Comparison of ENCODE assay signal across 9 mouse cellular contexts in genomic region chr11:95011416-95011815, GRCm38 (mm10). TPM values are rescaled to one million over a fixed set of nuclear protein-coding genes. Genes with fewer than 3 reads are reported as not detected.
A peak's percentile ranks its signal among the peaks of the same experiment; 100 is the strongest.
DNase-seq lines count a peak whose midpoint lies in the region; ATAC-seq and TF ChIP-seq lines count a peak whose summit lies in the region.
"Had no signal": no experiment of that assay in that cellular context is flagged by ENCODE, and none has a peak within 500 bp of the region (broad histone marks: within the 10 kb centered on the region; RNA-seq: fewer than 3 reads in every experiment).

No protein-coding gene starts in this region.

- H3K27me3 ChIP-seq in spleen, adult 2 months (ENCODE audit: control insufficient read depth, insufficient read depth, low read length): peaks cover 10% of the 10 kb centered on the region
- no peaks in the 10 kb centered on the region for H3K27me3 ChIP-seq in hindbrain, embryonic 10.5 days (ENCODE audit: insufficient read depth, poor library complexity, severe bottlenecking)
- peaks cover 21% of the 10 kb centered on the region for H3K27me3 ChIP-seq in liver, embryonic 15.5 days
- H3K27me3 ChIP-seq in stomach, postnatal 0 days (ENCODE audit: control insufficient read depth, insufficient read depth, low read length): no peaks in the 10 kb centered on the region

- no peaks in the 10 kb centered on the region for H3K9me3 ChIP-seq in hindbrain, embryonic 10.5 days
- no peaks in the 10 kb centered on the region for H3K9me3 ChIP-seq in liver, embryonic 15.5 days (replicated peaks)
- no peaks in the 10 kb centered on the region for H3K9me3 ChIP-seq in stomach, postnatal 0 days (ENCODE audit: control insufficient read depth, low read length)

- H3K4me1 ChIP-seq in spleen, adult 2 months (ENCODE audit: control insufficient read depth, insufficient read depth, insufficient read length): peaks cover 16% of the 10 kb centered on the region; the same call in 1 of the 2 replicates
- H3K4me1 ChIP-seq in hindbrain, embryonic 10.5 days (replicated peaks): peaks cover 69% of the 10 kb centered on the region
- peaks cover 79% of the 10 kb centered on the region for H3K4me1 ChIP-seq in liver, embryonic 15.5 days (replicated peaks)
- H3K4me1 ChIP-seq in stomach, postnatal 0 days (replicated peaks; ENCODE audit: control insufficient read depth, insufficient read depth): peaks cover 10% of the 10 kb centered on the region; the same call in 1 of the 2 replicates

- no peak for DNase-seq in spleen, adult 2 months (ENCODE audit: low read depth in 1 of 2, low spot score in 2 of 2)
- DNase-seq in spleen, postnatal 14 days (ENCODE audit: low spot score in 2 of 2): no peak
- no peak for DNase-seq in hindbrain, embryonic 10.5 days (ENCODE audit: low spot score)
- no peak for DNase-seq in stomach, postnatal 0 days (ENCODE audit: low spot score)
- no peak for DNase-seq in MN1 (ENCODE audit: low spot score)
- DNase-seq in cerebellum, adult 11-12 months: no peak
- DNase-seq in thymus, postnatal 14 days: no peak
- DNase-seq: cerebellum, postnatal 14 days had no signal

- ATAC-seq in liver, embryonic 15.5 days (ENCODE audit: insufficient read depth): no peak
- ATAC-seq in stomach, postnatal 0 days (ENCODE audit: low FRiP score, low TSS enrichment): no peak

- H3K4me2 ChIP-seq in liver, embryonic 15.5 days: peak overlapping the region; percentile 89
- H3K4me2 ChIP-seq in stomach, postnatal 0 days (replicated peaks; ENCODE audit: low read depth): peak overlapping the region; percentile 75

- WGBS in spleen, adult 2 months: 36% methylated on average over 1 of the region's 1 CpGs
- WGBS in hindbrain, embryonic 10.5 days: 49% methylated on average over 1 of the region's 1 CpGs
- WGBS in liver, embryonic 15.5 days (ENCODE audit: insufficient replicate concordance): 9% methylated on average over 1 of the region's 1 CpGs
- WGBS in stomach, postnatal 0 days: 43% methylated on average over 1 of the region's 1 CpGs

- H3K27ac ChIP-seq in spleen, adult 2 months (ENCODE audit: insufficient read depth, low read length): peak overlapping the region; percentile 52; the same call in 1 of the 2 replicates
- H3K27ac ChIP-seq in hindbrain, embryonic 10.5 days: peak overlapping the region; percentile 96
- H3K27ac ChIP-seq in liver, embryonic 15.5 days (replicated peaks): peak overlapping the region; percentile 100
- no peak overlapping the region for H3K27ac ChIP-seq in stomach, postnatal 0 days (replicated peaks)

- 0 out of 2 replicates have a peak overlapping the region, but pooled peaks have one; percentile 7 for H3K4me3 ChIP-seq in spleen, adult 2 months (ENCODE audit: extremely low read depth, insufficient read depth, insufficient read length)
- peak overlapping the region; percentile 90 for H3K4me3 ChIP-seq in hindbrain, embryonic 10.5 days
- peak overlapping the region; percentile 78 for H3K4me3 ChIP-seq in liver, embryonic 15.5 days (replicated peaks)
- no peak overlapping the region for H3K4me3 ChIP-seq in stomach, postnatal 0 days (ENCODE audit: low read depth, low read length)

- no peaks in the 10 kb centered on the region for H3K36me3 ChIP-seq in spleen, adult 2 months (ENCODE audit: control insufficient read depth, insufficient read depth, low read length)
- H3K36me3 ChIP-seq in hindbrain, embryonic 10.5 days: peaks cover 40% of the 10 kb centered on the region
- H3K36me3 ChIP-seq in liver, embryonic 15.5 days (replicated peaks): peaks cover 32% of the 10 kb centered on the region
- no peaks in the 10 kb centered on the region for H3K36me3 ChIP-seq in stomach, postnatal 0 days (ENCODE audit: control insufficient read depth, insufficient read depth, low read length)

- peak overlapping the region; percentile 95 for H3K9ac ChIP-seq in liver, embryonic 15.5 days
- H3K9ac ChIP-seq in stomach, postnatal 0 days (ENCODE audit: low read length): no peak overlapping the region

- no peak for TF ChIP-seq CTCF in spleen, adult 2 months (IDR thresholded peaks at IDR 0.05; ENCODE audit: extremely low read depth, insufficient read depth, insufficient read length, insufficient replicate concordance)
- no peak for TF ChIP-seq CTCF in stomach, postnatal 0 days (IDR thresholded peaks at IDR 0.05; ENCODE audit: low read depth)

- TF ChIP-seq POLR2A in spleen, adult 2 months (IDR thresholded peaks at IDR 0.05; ENCODE audit: low read depth, low read length): no peak

- TF ChIP-seq EP300 in stomach, postnatal 0 days (optimal IDR thresholded peaks at IDR 0.05): no peak

RNA-seq across cellular contexts. Expression of gene Samd14, which starts 1.7 kb away (rescaled TPM):
- 19.3 and 23.7 TPM in 2 replicates for polyA plus RNA-seq in spleen, adult 2 months (2012; rRNA removed)
- polyA plus RNA-seq in hindbrain, embryonic 10.5 days (2016; fragmentation: Nextera tagmentation; extraction: Ambion mirVana): 38.8 and 71.5 TPM in 2 replicates
- 33.9 and 39.2 TPM in 2 replicates for polyA plus RNA-seq in liver, embryonic 15.5 days (2015; fragmentation: Nextera tagmentation; extraction: Ambion mirVana)
- 6.7 and 7.2 TPM in 2 replicates for polyA plus RNA-seq in stomach, postnatal 0 days (2015; fragmentation: Nextera tagmentation; extraction: Ambion mirVana)

RNA-seq across cellular contexts. Expression of gene Ppp1r9b, which starts 20.6 kb away (rescaled TPM):
- 51.9 and 54.5 TPM in 2 replicates for polyA plus RNA-seq in spleen, adult 2 months (2012; rRNA removed)
- 10.4 and 11.8 TPM in 2 replicates for polyA plus RNA-seq in hindbrain, embryonic 10.5 days (2016; fragmentation: Nextera tagmentation; extraction: Ambion mirVana)
- 8.2 and 8.8 TPM in 2 replicates for polyA plus RNA-seq in liver, embryonic 15.5 days (2015; fragmentation: Nextera tagmentation; extraction: Ambion mirVana)
- polyA plus RNA-seq in stomach, postnatal 0 days (2015; fragmentation: Nextera tagmentation; extraction: Ambion mirVana): 4.9 and 5.4 TPM in 2 replicates

RNA-seq across cellular contexts. Expression of gene Pdk2, which starts 29.7 kb away (rescaled TPM):
- 12.6 and 13.8 TPM in 2 replicates for polyA plus RNA-seq in spleen, adult 2 months (2012; rRNA removed)
- 10.7 and 15.2 TPM in 2 replicates for polyA plus RNA-seq in hindbrain, embryonic 10.5 days (2016; fragmentation: Nextera tagmentation; extraction: Ambion mirVana)
- polyA plus RNA-seq in liver, embryonic 15.5 days (2015; fragmentation: Nextera tagmentation; extraction: Ambion mirVana): 10.2 and 10.8 TPM in 2 replicates
- polyA plus RNA-seq in stomach, postnatal 0 days (2015; fragmentation: Nextera tagmentation; extraction: Ambion mirVana): 29.8 and 39.0 TPM in 2 replicates

RNA-seq across cellular contexts. Expression of gene Sgca, which starts 35.3 kb away (rescaled TPM):
- polyA plus RNA-seq in spleen, adult 2 months (2012; rRNA removed): 0.85 and 1.5 TPM in 2 replicates
- polyA plus RNA-seq in hindbrain, embryonic 10.5 days (2016; fragmentation: Nextera tagmentation; extraction: Ambion mirVana): 0.10 TPM in 1 of 2 replicates, not detected in the other
- 0.35 and 1.1 TPM in 2 replicates for polyA plus RNA-seq in liver, embryonic 15.5 days (2015; fragmentation: Nextera tagmentation; extraction: Ambion mirVana)
- polyA plus RNA-seq in stomach, postnatal 0 days (2015; fragmentation: Nextera tagmentation; extraction: Ambion mirVana): 0.47 and 0.80 TPM in 2 replicates

RNA-seq across cellular contexts. Expression of gene Hils1, which starts 44.0 kb away (rescaled TPM):
- polyA plus RNA-seq in spleen, adult 2 months (2012; rRNA removed): not detected in 2 replicates
- polyA plus RNA-seq in hindbrain, embryonic 10.5 days (2016; fragmentation: Nextera tagmentation; extraction: Ambion mirVana): not detected in 2 replicates
- not detected in 2 replicates for polyA plus RNA-seq in liver, embryonic 15.5 days (2015; fragmentation: Nextera tagmentation; extraction: Ambion mirVana)
- polyA plus RNA-seq in stomach, postnatal 0 days (2015; fragmentation: Nextera tagmentation; extraction: Ambion mirVana): not detected in 2 replicates
